Mouse (Mus musculus) 3T3-L1 (cell line): ENCODE data around the gene Pilrb2.
"Not testable (repeated sequence)": the region's sequence is repeated elsewhere in the genome, so short reads cannot be mapped to it uniquely, and the experiment has no call there.

Source experiments
- DNase-seq: peaks from one replicate; pipeline ENCODE4 v3.0.0-alpha.2; 2015; ENCODE audit warnings: low read depth, low spot score

Pilrb2 gene

GRCm38 (mm10) chr5:137871644-137872380 lies at the start of gene Pilrb2:
Gene Pilrb2 (minus strand): TSS chr5:137871815.
- DNase-seq: not testable (repeated sequence)

- no peak for DNase-seq
Measured at GRCm38 (mm10) chr5:137915550-137915949, 43.9 kb upstream of the Pilrb2 start.

- peak; percentile 58 for DNase-seq
Measured at GRCm38 (mm10) chr5:137914508-137914907, 42.9 kb upstream of the Pilrb2 start.

GRCm38 (mm10) chr5:137909564-137910262 lies 38.1 kb upstream of the Pilrb2 start:
- no peak for DNase-seq

- DNase-seq: no peak
Measured at GRCm38 (mm10) chr5:137897812-137898211, 26.2 kb upstream of the Pilrb2 start.

- peak; percentile 47 for DNase-seq
Measured at GRCm38 (mm10) chr5:137892954-137893353, 21.3 kb upstream of the Pilrb2 start.

GRCm38 (mm10) chr5:137887666-137888065 lies 16.1 kb upstream of the Pilrb2 start:
- DNase-seq: peak; percentile 78

- peak; percentile 91 for DNase-seq
Measured at GRCm38 (mm10) chr5:137885894-137886293, 14.3 kb upstream of the Pilrb2 start.

GRCm38 (mm10) chr5:137883345-137883744 lies 11.7 kb upstream of the Pilrb2 start:
- peak; percentile 67 for DNase-seq

GRCm38 (mm10) chr5:137882922-137883321 lies 11.3 kb upstream of the Pilrb2 start:
- DNase-seq: peak; percentile 29

- peak; percentile 56 for DNase-seq
Measured at GRCm38 (mm10) chr5:137877860-137878259, 6.2 kb upstream of the Pilrb2 start.

- DNase-seq: no peak
Measured at GRCm38 (mm10) chr5:137875054-137875453, 3.4 kb upstream of the Pilrb2 start.

- DNase-seq: not testable (repeated sequence)
Measured at GRCm38 (mm10) chr5:137872381-137872702, 727 bp upstream of the Pilrb2 start.

- DNase-seq: not testable (repeated sequence)
Measured at GRCm38 (mm10) chr5:137868600-137868999, 3.0 kb downstream of the Pilrb2 start.

- DNase-seq: not testable (repeated sequence)
Measured at GRCm38 (mm10) chr5:137864008-137864407, 7.6 kb downstream of the Pilrb2 start.

- not testable (repeated sequence) for DNase-seq
Measured at GRCm38 (mm10) chr5:137857960-137858710, 13.5 kb downstream of the Pilrb2 start, which contains the start of gene Pilrb1. Gene Pilrb1 (minus strand): TSS chr5:137858106.

GRCm38 (mm10) chr5:137856870-137857269 lies 14.7 kb downstream of the Pilrb2 start:
- DNase-seq: not testable (repeated sequence)

GRCm38 (mm10) chr5:137854907-137855306 lies 16.7 kb downstream of the Pilrb2 start:
- DNase-seq: not testable (repeated sequence)

- DNase-seq: not testable (repeated sequence)
Measured at GRCm38 (mm10) chr5:137850313-137850712, 21.3 kb downstream of the Pilrb2 start.

GRCm38 (mm10) chr5:137837110-137837509 lies 34.5 kb downstream of the Pilrb2 start:
- not testable (repeated sequence) for DNase-seq

- DNase-seq: no peak
Measured at GRCm38 (mm10) chr5:137836611-137837010, 35.0 kb downstream of the Pilrb2 start.

- not testable (repeated sequence) for DNase-seq
Measured at GRCm38 (mm10) chr5:137835966-137836520, 35.6 kb downstream of the Pilrb2 start, which contains the start of gene Pilra. Gene Pilra (minus strand): TSS chr5:137836281.
